Mouse (Mus musculus) right cerebral cortex, adult 2 months (tissue): ENCODE results near the gene Fis1.
"Not testable (repeated sequence)": the region's sequence is repeated elsewhere in the genome, so short reads cannot be mapped to it uniquely, and the experiment has no call there.

Experiments
- DNase-seq, 2 experiments: peaks; one replicate each; pipeline ENCODE4 v3.0.0; 2021 to 2022; ENCODE audit warnings: low spot score in 2 of 2

Gene Fis1

DNA sequence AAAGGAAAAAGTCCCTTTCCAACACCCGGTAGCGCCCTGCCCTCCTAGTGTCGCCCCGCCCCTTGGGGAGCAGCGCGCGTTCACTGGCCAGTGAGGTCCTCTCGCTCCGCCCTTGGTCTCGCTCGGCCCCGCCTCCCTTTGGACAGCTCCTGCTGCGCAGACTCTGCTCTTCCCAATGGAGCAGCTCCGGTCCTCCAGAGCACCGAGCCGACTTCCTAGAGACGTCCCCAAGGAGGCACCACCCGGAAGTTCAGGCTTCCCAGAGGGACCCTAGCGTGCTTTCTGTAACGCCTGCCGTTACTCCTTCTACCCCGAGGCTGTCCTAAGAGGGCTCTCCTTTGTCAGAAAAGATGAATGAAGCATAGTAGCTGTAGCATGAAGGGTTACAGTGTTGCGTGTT lies at the start of gene Fis1:
Gene Fis1, plus strand, starts transcription at position 261 of the 400 bp plus-strand sequence.
- peak; percentile 96 to 97 for DNase-seq

DNA sequence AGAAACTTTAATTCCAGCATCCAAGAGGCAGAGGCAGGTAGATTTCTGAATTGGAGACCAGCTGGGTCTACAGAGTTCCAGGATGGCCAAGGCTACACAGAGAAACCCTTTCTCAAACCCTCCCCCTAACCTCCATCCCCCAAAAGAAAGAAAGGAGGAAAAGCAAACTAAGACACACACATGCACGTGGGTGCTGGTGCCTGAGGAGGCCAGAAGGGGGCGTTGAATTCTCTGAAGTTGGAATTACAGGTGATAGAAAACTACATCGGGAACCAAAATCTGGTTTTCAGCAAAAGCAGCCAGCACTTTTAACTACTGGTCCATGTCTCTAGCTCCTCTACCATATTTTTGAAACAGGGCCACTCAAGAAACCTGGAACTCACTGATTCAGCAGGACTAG lies 48.5 kb upstream of the Fis1 start:
- no peak for DNase-seq

DNA sequence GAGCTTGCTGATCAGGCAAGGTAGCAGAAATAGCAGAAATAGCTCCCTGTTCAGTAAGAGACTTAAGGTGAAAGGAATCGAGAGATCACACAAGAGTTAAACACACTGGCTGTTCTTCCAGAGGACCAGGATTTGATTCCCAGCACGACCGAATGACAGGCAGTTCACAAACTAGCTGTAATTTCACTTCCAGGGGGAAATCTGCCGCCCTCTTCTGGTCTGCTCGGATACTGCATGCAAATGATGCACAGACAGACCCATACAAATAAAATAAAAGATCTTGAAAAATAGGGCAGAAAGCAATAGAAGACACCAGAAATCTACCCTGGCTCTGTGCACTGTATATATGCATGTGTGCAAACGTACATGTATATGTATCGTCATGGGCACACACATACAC lies 47.4 kb upstream of the Fis1 start:
- no peak for DNase-seq

DNA sequence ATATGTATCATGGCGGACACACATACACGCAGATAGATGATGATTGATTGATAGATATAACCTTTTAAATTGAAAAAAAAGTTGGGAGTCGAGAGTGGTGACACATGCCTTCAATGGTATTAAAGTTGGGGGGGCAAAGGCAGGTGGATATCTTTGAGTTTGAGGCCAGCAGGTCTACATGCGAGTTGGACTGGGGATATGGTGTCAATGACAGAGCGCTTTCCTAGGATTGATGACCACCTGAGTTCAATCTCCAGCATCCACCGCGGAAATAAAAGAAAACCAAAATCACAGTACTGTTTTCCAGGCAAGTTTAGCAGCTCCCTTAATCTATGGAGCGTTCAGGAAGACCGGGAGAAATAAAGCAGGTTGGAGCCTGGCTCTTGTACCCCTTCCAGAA lies 45.5 kb upstream of the Fis1 start:
- DNase-seq, result no peak

DNA sequence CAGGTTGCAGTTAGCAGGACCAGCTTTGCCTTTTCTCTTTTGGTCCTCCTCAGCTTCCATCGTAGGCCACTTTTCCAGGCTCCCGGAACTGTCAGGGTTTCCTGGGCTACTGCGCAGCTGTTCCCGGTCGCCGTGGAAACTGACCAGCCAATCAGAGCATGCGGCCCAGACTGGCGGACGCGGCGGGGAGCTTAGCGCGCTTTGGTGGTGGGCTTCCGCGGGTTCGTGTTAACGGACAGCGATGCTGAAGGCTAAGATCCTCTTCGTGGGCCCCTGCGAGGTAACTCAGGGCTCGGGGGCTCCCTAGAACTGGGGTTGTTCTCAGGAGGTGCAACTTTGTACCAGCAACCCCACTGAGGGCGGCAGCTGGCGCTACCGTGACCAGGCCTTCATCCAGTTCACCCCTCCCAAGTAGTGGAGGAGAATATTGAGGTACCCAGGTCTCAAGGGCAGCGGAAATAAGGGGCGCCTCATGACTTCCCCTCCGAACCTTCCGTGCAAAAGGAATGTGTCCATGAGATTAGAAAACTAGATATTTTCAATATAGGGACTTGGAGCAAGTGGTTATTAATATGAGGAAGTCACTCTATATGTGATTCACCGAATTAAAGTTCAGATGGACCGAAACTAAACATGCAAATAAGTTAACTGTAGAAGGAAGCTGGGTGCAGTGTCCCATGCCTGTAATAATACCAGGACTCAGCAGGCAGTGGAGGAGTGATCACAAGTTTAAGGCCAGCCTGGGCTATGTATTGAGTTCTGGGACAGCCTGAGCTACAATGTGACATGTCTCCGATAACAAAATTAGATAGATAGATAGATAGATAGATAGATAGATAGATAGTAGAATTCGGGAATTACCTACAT lies 44.9 kb upstream of the Fis1 start, which contains the start of gene Ift22:
Gene Ift22, plus strand, starts transcription at position 160 of the 867 bp plus-strand sequence.
- DNase-seq, result peak; percentile 96 to 98

DNA sequence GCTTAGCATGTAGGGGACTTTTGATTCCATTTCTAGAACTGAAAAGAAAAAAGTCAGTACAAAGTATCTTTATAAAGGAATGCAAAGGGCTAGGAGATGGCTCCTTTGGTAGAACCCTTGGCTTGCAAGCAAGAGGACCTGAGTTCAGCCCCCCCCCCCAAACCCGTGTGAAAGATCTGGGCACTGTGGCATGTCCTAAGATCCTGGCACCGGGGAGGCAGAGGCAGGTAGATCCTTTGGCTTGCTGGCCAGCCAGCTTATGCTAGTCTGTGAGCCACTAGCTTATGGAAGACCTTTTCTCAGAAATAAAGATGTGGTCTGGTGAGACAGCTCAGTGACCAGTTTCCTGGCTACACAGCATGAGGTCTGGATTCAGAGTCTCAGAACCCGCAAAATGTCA lies 38.9 kb upstream of the Fis1 start:
- DNase-seq, result no peak

DNA sequence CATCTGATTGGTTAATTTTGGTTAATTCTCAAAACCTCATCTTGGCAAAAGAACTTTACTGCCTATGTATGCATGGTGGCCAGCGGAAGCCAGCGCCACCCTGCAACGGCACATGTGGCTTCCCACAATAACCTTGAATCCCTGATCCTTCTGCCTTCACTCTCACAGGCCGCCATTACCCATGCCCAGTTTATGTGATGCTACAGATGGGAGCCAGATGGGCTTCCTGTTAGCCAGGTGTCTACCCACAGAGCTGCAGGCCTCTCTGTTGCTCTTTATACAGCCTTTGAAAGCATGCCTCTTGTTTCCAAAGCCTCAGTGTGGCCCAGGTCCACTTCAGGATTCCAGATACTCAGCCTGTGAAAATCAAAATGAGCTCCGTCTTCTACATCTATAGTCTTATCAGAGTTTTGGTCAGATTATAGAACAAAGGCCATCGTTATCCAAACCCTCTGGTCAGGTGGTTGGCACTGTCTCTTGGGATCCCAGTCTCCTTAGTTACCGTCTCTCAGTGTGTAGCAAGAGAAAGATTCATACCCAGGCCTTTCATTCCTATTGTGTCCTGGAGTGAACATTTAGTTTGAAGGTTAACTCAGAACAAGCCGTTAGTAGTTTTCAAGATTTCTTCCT lies 35.3 kb upstream of the Fis1 start:
- DNase-seq, result no peak

DNA sequence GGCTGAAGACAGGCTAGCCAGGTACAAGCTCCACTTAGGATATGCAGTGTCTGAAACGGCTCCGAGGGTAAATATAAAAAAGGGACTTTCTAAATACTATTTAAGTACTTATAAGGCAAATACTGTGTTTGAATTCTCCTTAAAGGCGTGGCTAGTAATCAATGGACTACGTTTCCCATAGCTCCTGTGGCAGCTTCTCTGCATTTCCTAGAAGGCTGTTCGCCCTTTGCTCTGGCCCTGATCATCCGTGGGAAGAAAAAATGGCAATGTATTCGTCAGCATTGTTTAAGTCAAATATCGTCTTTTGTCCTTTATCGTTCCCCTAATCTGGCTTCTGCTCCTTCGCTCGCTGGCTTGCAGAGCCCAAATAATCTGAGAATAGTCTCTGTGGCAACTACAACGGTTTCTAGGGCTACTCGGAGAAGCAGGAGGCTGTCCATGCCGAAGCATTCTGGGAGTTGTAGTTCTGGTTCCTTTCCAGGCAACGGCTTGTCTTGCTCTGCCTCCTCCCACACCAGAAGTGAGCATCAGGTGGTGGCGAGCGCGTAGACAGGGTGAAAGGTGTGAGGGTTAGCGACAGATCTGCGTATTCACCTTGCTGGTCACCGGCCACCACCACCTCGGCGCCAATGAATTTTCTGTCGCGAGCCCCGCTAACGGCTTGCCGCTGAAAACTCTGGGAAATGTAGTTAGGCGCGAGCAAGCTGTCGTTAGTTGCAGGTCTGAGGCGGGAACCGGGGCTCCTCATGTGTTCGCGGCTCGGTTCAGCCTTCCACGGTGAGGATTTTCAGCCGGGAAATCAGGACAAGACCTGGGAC lies 34.2 kb upstream of the Fis1 start:
- peak; percentile 83 to 87 for DNase-seq

DNA sequence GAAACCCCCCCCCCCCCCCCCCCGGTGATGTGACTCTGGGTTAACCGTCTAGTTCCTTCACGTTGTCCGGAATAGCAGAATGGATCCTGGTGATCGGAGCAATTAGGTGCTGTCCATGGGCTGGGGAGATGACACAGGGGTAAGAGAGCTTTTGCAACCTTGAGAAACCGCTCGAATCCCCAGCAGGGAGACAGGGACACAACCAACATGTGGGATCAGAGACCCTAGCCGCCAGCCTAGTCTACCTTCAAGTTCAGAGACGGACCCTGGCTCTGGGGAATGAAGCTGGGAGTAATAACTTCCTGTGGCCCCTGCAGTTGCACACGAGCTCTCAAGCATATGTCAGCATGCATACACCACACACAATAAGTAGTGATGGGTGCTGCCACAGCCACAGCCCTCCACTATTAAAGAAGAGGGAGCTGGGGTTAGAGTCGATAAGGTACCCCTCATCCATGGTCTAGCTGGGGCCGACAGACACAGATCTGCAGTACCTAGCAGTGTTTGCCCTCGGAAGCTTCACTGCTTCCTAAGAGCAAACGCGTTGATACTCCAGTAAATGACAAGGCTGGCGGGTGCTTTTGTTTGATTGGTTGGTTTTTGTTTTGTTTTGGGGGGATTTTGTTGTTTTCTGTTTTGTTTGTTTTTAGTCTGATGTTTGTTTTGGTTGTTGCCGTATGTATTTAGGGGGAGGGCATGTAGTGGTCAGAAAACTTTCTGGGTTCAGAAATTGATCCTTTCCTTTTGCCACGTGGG lies 33.4 kb upstream of the Fis1 start:
- DNase-seq, result no peak

DNA sequence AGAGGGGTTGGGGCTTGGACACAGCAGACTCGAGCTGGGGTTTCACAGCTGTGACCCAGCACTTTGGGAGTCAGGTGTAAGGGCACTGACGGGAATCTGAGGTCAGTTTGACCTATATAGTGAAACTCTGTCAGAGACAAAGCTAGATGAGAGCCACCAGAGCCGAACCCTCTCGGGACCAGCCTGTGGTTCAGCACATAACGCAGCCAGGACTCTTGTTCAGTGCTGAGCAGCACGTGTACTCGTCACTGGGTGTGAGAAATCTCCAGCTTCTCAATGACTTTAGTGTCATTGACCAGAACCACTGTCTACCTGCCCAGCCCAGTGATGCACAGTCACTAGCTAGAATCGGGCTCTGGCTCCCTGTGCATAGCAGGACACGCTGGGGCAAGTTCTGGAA lies 30.2 kb upstream of the Fis1 start:
- DNase-seq, result no peak

DNA sequence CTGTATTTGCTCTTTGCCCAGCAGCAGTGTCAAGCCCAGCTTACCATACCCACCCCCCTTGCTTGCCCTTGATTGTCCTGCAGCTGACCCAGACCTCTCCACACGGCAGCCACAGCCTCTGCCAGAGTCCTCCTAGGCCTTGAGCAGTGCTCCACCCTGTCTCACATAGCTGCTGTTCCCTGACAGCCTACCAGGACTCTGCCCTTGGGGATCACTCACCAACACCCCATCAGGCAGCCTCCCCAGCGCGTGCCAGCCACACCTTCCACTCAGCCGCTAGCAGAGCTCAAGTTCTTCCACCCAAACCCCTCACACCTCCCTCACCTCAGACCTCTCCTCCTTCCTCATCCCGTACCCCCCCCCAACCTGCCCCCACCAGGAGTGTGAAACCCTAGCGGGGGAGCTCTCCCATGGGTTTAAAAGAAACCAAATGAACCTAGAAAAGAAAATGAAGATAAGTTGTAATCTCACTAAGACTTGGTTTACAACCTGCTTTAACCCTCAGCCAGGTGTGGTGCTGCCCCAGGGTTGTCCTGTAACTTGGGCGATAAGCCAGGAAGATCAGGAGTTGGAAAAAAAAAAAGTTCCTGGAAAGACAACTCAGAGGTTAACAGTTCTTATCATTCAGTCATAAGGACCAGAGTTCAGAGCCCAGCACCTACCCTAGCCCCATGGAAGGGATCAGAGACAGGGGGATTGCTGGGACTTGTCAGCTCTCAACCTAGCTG lies 29.2 kb upstream of the Fis1 start:
- no peak for DNase-seq

DNA sequence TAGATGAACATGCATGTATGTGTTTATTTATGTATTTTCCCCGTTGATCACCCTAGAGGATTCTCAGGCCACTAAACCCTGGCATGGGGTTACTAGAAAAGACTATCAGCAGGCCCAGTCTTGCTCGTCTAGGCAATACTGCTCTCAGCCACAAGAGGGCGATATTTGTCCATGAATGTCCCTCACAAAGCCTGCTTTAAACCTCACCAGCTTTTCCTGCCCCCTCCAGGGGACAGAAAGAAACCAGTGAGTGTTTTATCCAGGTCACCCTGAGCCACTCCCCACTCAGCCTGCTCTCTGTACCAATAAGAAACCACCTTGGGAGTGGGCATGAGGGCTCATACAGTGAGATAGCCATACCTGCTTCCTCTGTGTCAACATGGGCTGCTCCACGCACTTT lies 24.0 kb upstream of the Fis1 start:
- DNase-seq, result peak; percentile 91 to 93

DNA sequence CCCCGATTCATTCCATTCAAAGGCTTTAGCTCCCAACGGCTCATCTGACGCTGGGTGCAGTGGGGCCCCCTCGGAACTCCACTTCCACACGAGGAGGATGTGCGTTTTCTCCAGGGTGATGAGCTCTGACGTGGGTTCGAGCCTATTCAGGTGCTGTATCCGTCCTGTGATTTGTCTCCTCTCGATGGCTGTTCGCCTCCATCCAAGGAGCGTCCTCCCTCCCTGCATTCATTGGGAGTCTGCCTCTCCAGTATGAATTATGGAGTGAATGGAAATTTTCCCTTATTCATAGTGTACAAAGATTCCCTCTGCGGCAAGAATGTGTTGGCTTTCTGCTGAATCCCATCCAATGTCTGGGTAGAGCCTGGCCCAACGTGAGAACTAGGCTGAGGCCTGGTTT lies 21.2 kb upstream of the Fis1 start:
- peak in 1 of 2 experiments; percentile 21 for DNase-seq

DNA sequence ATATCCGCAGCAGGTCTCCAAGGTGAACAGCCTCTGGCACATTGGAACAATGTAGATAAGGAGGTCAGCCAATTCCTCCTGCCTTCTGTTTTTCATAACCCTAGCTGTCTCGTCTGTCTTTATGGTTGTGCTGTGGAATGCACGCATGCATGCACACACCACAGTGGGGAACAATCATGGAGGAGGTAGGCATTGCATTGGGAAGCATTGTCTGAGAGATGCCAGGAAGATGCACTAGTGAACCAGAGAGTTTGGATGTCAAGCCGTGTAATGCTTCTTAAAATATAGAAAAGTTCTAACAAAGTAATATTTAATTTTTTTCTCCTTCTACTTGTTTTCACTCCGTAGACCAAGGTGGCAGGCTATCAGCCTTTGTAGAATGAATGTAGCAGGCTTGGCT lies 20.1 kb upstream of the Fis1 start:
- DNase-seq, result no peak

DNA sequence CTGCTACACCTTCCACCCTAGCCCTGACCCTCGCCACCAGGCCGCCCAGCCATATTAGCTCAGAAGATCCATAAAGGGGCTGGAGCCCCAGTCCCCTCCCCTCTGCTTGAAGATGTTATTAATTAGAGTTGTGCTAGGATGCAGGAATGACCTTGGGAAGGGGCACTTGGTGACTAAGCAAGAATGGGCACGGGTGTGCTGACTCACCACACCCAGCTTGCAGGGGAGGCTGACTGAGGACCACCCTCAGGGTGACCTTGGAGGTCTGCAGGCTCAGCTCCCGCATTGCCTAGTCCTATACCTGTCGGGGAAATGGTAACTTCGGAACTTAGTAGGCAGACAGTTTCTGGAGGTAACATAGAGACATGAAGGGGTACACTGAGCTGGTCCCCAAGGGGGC lies 19.1 kb upstream of the Fis1 start:
- no peak for DNase-seq

DNA sequence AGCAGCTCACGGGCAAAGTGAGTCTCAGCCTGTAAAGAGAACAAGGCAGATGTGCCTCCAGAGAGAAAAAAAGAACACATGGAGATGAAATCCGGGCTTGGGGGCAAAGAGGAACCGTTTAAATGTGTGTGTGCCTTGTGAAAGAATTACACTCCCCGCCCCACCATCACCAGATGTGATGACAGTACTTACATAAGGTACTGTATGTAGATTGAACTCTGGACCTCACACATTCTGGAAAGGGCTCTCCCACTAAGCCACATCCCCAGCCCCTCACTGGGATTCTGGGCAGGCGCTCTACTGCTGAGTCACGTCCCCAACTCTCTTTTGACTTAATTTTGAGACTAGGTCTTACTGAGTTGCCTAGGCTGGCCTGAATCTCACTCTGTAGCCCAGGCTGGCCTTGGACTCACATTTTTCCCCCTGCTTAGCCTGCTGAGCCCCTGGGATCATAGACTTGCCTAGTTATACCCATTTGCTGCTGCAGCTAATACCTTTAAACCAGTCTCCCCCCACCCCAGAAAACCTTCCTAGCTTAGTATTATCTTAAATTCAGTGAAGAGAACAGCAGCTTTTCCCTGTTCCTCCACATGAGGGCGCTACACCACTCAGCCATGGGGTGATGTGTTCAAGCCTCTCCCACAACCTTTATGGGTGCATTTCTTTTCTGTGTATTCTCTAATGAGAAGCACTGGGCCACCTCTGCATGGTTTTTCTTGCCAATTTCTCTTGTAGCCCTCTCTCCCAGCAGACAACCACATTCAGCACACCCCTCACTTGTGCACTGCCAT lies 17.0 kb upstream of the Fis1 start:
- no peak for DNase-seq

DNA sequence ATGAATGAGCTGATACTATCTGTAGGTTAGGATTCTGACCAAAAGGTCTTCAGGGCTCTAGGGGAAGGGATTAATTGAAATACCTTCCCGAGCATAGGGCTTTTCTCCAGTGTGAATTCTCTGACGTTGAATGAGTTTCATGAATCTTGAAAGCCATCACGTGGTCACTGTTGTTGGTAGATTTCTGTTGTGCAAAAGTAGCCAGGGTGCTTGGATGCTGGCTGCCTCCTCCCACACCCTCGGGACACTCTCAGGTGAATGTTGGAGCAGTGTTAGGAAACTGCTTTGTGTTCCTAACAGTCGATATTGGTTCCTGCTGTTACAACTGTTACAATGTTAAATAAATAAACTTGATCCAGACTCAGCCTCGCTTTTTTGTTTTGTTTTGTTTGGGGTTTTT lies 16.3 kb upstream of the Fis1 start:
- DNase-seq, result no peak

DNA sequence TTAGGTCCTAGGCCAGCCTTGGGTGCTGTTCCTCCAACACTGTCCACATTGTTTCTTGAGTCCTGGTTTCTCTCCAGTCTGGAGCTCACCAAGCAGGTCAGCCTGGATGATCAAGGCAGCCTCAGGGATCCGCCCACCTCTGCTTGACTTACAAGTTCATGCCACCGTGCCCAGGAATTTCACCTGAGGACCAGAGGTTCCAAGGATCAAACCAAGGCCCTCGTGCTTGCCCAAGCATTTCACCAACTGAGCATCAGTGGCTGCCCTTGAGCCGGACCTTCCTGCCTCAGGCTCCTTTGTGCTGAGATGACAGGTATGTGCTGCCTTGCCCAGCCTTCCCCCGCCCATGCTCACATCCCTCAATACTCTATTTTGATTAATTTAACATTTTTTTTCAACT lies 15.5 kb upstream of the Fis1 start:
- no peak for DNase-seq

DNA sequence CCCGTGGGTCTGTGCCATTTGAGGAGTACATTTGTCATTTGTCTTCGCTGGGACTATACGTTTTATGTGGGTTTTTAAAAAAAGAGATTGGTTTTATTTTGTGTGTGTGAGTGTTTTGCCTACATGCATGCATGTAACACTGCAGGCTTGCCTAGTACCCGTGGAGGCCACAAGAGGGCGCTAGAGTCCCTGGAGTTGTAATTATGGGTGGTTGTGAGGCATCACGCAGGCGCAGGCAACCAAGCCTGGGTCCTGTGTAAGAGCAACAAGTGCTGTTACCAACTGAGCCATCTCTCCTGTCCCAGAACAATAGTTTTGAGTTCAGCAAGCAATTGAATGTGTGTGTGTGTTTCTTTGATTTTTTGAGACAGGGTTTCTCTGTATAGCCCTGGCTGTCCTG lies 13.8 kb upstream of the Fis1 start:
- DNase-seq, result no peak

DNA sequence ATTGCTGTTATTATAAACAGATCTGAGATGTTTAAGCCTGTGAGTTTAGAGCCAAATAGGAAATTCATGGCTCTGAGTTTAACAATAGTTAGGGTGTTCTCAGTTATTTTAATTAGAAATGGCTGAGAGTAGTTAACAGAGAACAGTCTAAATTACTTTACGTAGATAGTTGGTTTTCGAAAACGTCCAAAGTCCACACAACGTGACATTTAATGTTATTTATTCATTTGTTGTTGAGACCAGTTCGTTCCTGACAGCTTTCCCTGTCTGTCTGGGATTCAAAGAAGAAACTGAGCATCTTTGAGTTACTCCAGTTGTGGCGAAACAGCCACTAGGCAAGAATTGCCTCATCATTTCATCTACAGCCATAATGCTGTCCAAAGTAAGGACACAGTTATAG lies 13.0 kb upstream of the Fis1 start:
- DNase-seq, result not testable (repeated sequence)
